Mouse (Mus musculus): ENCODE results near the gene Ankrd13d. TPM values are rescaled to one million over a fixed set of nuclear protein-coding genes. Genes with fewer than 3 reads are reported as not detected.

Gene Ankrd13d
- polyA plus RNA-seq, 1 experiment from 2014 or later: 0.74 TPM

- Histone ChIP-seq H3K4me1 (replicated peaks) (peaks cover 92% of the 10 kb centered on the region), H3K4me2 (peak overlapping the region; percentile 78), H3K9me3 (replicated peaks) (no peaks in the 10 kb centered on the region), H3K9ac (peak overlapping the region; percentile 36; the same call in 1 of the 2 replicates), H3K36me3 (peaks cover 8% of the 10 kb centered on the region; the same call in 1 of the 2 replicates), H3K27ac (peak overlapping the region; percentile 81), H3K27me3 (no peaks in the 10 kb centered on the region), H3K4me3 (replicated peaks) (peak overlapping the region; percentile 22; the same call in 1 of the 2 replicates)
- WGBS (ENCODE audit: insufficient replicate concordance): 44% methylated on average over 11 of the region's 11 CpGs
- ATAC-seq (ENCODE audit: low read depth) (no peak), DNase-seq (no peak)
Measured at GRCm38 (mm10) chr19:4300852-4301734, 18.2 kb upstream of the Ankrd13d start.

- Histone ChIP-seq H3K36me3 (peaks cover 16% of the 10 kb centered on the region), H3K4me2 (peak overlapping the region; percentile 78; the same call in 1 of the 2 replicates), H3K9ac (peak overlapping the region; percentile 1; the same call in 1 of the 2 replicates), H3K27me3 (no peaks in the 10 kb centered on the region), H3K4me1 (replicated peaks) (peaks cover 99% of the 10 kb centered on the region), H3K27ac (peak overlapping the region; percentile 81), H3K9me3 (replicated peaks) (no peaks in the 10 kb centered on the region), H3K4me3 (replicated peaks) (no peak overlapping the region)
- peak; percentile 29 for DNase-seq
- ATAC-seq (ENCODE audit: low read depth): peak; percentile 49
- 22% methylated on average over 7 of the region's 7 CpGs for WGBS (ENCODE audit: insufficient replicate concordance)
Measured at GRCm38 (mm10) chr19:4300271-4300704, 17.4 kb upstream of the Ankrd13d start.

GRCm38 (mm10) chr19:4299574-4300270 is 16.8 kb upstream of the Ankrd13d start:
- ATAC-seq (ENCODE audit: low read depth) (peak; percentile 8), DNase-seq (no peak)
- peaks cover 99% of the 10 kb centered on the region for H3K4me1 ChIP-seq (replicated peaks)
- H3K9me3 ChIP-seq (replicated peaks): no peaks in the 10 kb centered on the region
- peak overlapping the region; percentile 15; the same call in 1 of the 2 replicates for H3K4me2 ChIP-seq
- H3K27ac ChIP-seq: peak overlapping the region; percentile 74
- peak overlapping the region; percentile 1; the same call in 1 of the 2 replicates for H3K9ac ChIP-seq
- 52% methylated on average over 6 of the region's 6 CpGs for WGBS (ENCODE audit: insufficient replicate concordance)
- peaks cover 21% of the 10 kb centered on the region for H3K36me3 ChIP-seq
- no peaks in the 10 kb centered on the region for H3K27me3 ChIP-seq
- no peak overlapping the region for H3K4me3 ChIP-seq (replicated peaks)

GRCm38 (mm10) chr19:4299126-4299525 is 16.2 kb upstream of the Ankrd13d start:
- Histone ChIP-seq H3K9ac (no peak overlapping the region), H3K27ac (peak overlapping the region; percentile 74), H3K4me2 (0 out of 2 replicates have a peak overlapping the region, but pooled peaks have one; percentile 15), H3K27me3 (no peaks in the 10 kb centered on the region), H3K9me3 (replicated peaks) (no peaks in the 10 kb centered on the region), H3K36me3 (peaks cover 21% of the 10 kb centered on the region), H3K4me3 (replicated peaks) (no peak overlapping the region), H3K4me1 (replicated peaks) (peaks cover 99% of the 10 kb centered on the region)
- WGBS (ENCODE audit: insufficient replicate concordance): 80% methylated on average over 7 of the region's 7 CpGs
- ATAC-seq (ENCODE audit: low read depth) (no peak), DNase-seq (no peak)

GRCm38 (mm10) chr19:4298322-4299121 is 15.6 kb upstream of the Ankrd13d start:
- Histone ChIP-seq H3K27ac (peak overlapping the region; percentile 74; the same call in 1 of the 2 replicates), H3K4me3 (replicated peaks) (no peak overlapping the region), H3K9me3 (replicated peaks) (no peaks in the 10 kb centered on the region), H3K27me3 (no peaks in the 10 kb centered on the region), H3K36me3 (peaks cover 21% of the 10 kb centered on the region), H3K4me1 (replicated peaks) (peaks cover 99% of the 10 kb centered on the region), H3K9ac (no peak overlapping the region), H3K4me2 (no peak overlapping the region)
- WGBS (ENCODE audit: insufficient replicate concordance): 69% methylated on average over 17 of the region's 17 CpGs
- DNase-seq (no peak), ATAC-seq (ENCODE audit: low read depth) (no peak)

- peak overlapping the region; percentile 21; the same call in 1 of the 2 replicates for H3K27ac ChIP-seq
- no peaks in the 10 kb centered on the region for H3K27me3 ChIP-seq
- no peak overlapping the region for H3K4me2 ChIP-seq
- DNase-seq (no peak), ATAC-seq (ENCODE audit: low read depth) (no peak)
- H3K4me1 ChIP-seq (replicated peaks): peaks cover 93% of the 10 kb centered on the region
- 69% methylated on average over 5 of the region's 5 CpGs for WGBS (ENCODE audit: insufficient replicate concordance)
- peaks cover 23% of the 10 kb centered on the region for H3K36me3 ChIP-seq
- H3K9me3 ChIP-seq (replicated peaks): no peaks in the 10 kb centered on the region
- H3K9ac ChIP-seq: no peak overlapping the region
- no peak overlapping the region for H3K4me3 ChIP-seq (replicated peaks)
Measured at GRCm38 (mm10) chr19:4297851-4298250, 14.9 kb upstream of the Ankrd13d start.

- 0 out of 2 replicates have a peak overlapping the region, but pooled peaks have one; percentile 39 for H3K9ac ChIP-seq
- H3K4me1 ChIP-seq (replicated peaks): peaks cover 80% of the 10 kb centered on the region
- H3K27ac ChIP-seq: peak overlapping the region; percentile 43; the same call in 1 of the 2 replicates
- WGBS (ENCODE audit: insufficient replicate concordance): 74% methylated on average over 2 of the region's 2 CpGs
- ATAC-seq (ENCODE audit: low read depth): no peak
- no peak for DNase-seq
- no peak overlapping the region for H3K4me3 ChIP-seq (replicated peaks)
- peaks cover 36% of the 10 kb centered on the region for H3K36me3 ChIP-seq
- no peaks in the 10 kb centered on the region for H3K27me3 ChIP-seq
- H3K9me3 ChIP-seq (replicated peaks): no peaks in the 10 kb centered on the region
- no peak overlapping the region for H3K4me2 ChIP-seq
Measured at GRCm38 (mm10) chr19:4296611-4297010, 13.7 kb upstream of the Ankrd13d start.

GRCm38 (mm10) chr19:4295391-4295790 is 12.5 kb upstream of the Ankrd13d start:
- no peak overlapping the region for H3K4me2 ChIP-seq
- peaks cover 48% of the 10 kb centered on the region for H3K36me3 ChIP-seq
- no peaks in the 10 kb centered on the region for H3K9me3 ChIP-seq (replicated peaks)
- ATAC-seq (ENCODE audit: low read depth) (no peak), DNase-seq (no peak)
- no peak overlapping the region for H3K4me3 ChIP-seq (replicated peaks)
- H3K27me3 ChIP-seq: no peaks in the 10 kb centered on the region
- peaks cover 68% of the 10 kb centered on the region for H3K4me1 ChIP-seq (replicated peaks)
- 71% methylated on average over 4 of the region's 4 CpGs for WGBS (ENCODE audit: insufficient replicate concordance)
- H3K9ac ChIP-seq: no peak overlapping the region
- H3K27ac ChIP-seq: peak overlapping the region; percentile 68

GRCm38 (mm10) chr19:4294381-4295097 is 11.6 kb upstream of the Ankrd13d start:
- peaks cover 60% of the 10 kb centered on the region for H3K4me1 ChIP-seq (replicated peaks)
- no peaks in the 10 kb centered on the region for H3K9me3 ChIP-seq (replicated peaks)
- H3K4me3 ChIP-seq (replicated peaks): no peak overlapping the region
- H3K4me2 ChIP-seq: peak overlapping the region; percentile 29; the same call in 1 of the 2 replicates
- 25% methylated on average over 13 of the region's 14 CpGs for WGBS (ENCODE audit: insufficient replicate concordance)
- DNase-seq (peak; percentile 43), ATAC-seq (ENCODE audit: low read depth) (peak; percentile 59)
- peak overlapping the region; percentile 26; the same call in 1 of the 2 replicates for H3K9ac ChIP-seq
- peaks cover 57% of the 10 kb centered on the region for H3K36me3 ChIP-seq
- peak overlapping the region; percentile 68 for H3K27ac ChIP-seq
- H3K27me3 ChIP-seq: no peaks in the 10 kb centered on the region

- Histone ChIP-seq H3K4me1 (replicated peaks) (peaks cover 27% of the 10 kb centered on the region), H3K9me3 (replicated peaks) (no peaks in the 10 kb centered on the region), H3K27ac (no peak overlapping the region), H3K36me3 (peaks cover 83% of the 10 kb centered on the region), H3K4me2 (no peak overlapping the region), H3K4me3 (replicated peaks) (no peak overlapping the region), H3K9ac (no peak overlapping the region), H3K27me3 (no peaks in the 10 kb centered on the region)
- WGBS (ENCODE audit: insufficient replicate concordance): 89% methylated on average over 11 of the region's 11 CpGs
- ATAC-seq (ENCODE audit: low read depth) (no peak), DNase-seq (no peak)
Measured at GRCm38 (mm10) chr19:4291161-4291560, 8.2 kb upstream of the Ankrd13d start.
